Mouse (Mus musculus) left cerebral cortex, adult 2 months (tissue): ENCODE measurements around the gene Sfxn3. TPM values are rescaled to one million over a fixed set of nuclear protein-coding genes. Genes with fewer than 3 reads are reported as not detected.

ENCODE experiments used
- DNase-seq, 2 experiments: peaks; one replicate each; pipeline ENCODE4 v3.0.0; 2021 to 2022; ENCODE audit warnings: low spot score in 2 of 2, mixed read lengths in 1 of 2; ENCODE audit errors: extremely low spot score in 1 of 2
- H3K27ac ChIP-seq: fragments of 200-600 bp; 2 replicates; pipeline ENCODE4 v1.8.1; 2022
- H3K4me3 ChIP-seq: fragments of 200-600 bp; 2 replicates; pipeline ENCODE4 v1.8.1; 2022
- CTCF ChIP-seq: fragments of 200-600 bp; IDR thresholded peaks from 2 replicates; pipeline ENCODE4 v1.8.1; 2022; ENCODE audit warnings: antibody characterized with exemption, mild to moderate bottlenecking, moderate library complexity
- intact Hi-C: fragments of 180-260 bp; cut with DNase I; formaldehyde crosslinking; loops from one replicate; pipeline ENCODE4 v1.15.1; 2025
- long read RNA-seq, 2 experiments: library from polyadenylated mRNA; stranded (forward); transcript quantifications; one replicate each; pipeline ENCODE4 v2.0.0; 2021; ENCODE audit warnings: borderline mapping rate in 2 of 2
- total RNA-seq, 2 experiments: library from RNA; stranded (reverse); gene quantifications; 2 replicates each; pipeline ENCODE4 v1.2.3; 2021

The Sfxn3 gene
- 100 to 1,000 TPM; 120 to 125 TPM for total RNA-seq
- long read RNA-seq, experiment 1, transcript Sfxn3-201 (11 exons, 2,867 nt) = major isoform, 196 of 260 reads
- long read RNA-seq, experiment 1, partial matches to known transcripts = 23 of 260 reads
- long read RNA-seq, experiment 1, other reads (novel, unspliced or antisense) = 38 of 260 reads
- long read RNA-seq, experiment 2, transcript Sfxn3-201 (11 exons, 2,867 nt) = major isoform, 122 of 190 reads
- long read RNA-seq, experiment 2, partial matches to known transcripts = 20 of 190 reads
- long read RNA-seq, experiment 2, other reads (novel, unspliced or antisense) = 46 of 190 reads

DNA sequence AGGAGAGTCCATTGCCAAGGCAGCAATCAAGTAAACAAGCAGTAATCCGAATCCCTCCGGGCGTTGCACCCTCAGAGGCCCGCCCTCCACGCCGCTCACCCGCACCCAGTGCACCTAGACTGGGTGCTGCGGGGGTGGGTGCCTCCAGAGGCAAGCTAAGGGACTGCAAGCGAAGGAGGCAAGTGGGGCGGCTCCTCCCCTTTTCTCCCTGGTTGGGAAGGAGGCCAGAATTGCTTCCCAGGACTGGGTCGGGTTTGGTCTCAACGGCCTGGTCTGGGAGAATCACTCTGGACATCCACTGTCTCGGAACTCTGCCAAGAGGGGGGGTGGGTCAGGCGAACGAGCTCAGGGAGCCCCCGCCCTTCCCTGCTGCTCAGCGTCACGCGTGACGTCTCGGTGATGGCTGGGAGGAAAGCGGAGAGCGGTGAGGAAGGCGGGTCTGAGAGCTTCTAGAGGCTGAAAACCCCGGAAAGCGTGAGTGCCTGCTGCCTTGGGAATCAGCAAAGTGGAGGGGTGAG lies at the start of gene Sfxn3:
TSS of gene Sfxn3 (plus strand) at position 87 of the 518 bp plus-strand sequence.
- peak within 1 kb of the TSS; percentile 98 for H3K27ac ChIP-seq
- peak; percentile 84 for TF ChIP-seq CTCF
- intact Hi-C loops = no loop called here
- DNase-seq = peak; percentile 91 to 93
- peak within 1 kb of the TSS; percentile 62 for H3K4me3 ChIP-seq

DNA sequence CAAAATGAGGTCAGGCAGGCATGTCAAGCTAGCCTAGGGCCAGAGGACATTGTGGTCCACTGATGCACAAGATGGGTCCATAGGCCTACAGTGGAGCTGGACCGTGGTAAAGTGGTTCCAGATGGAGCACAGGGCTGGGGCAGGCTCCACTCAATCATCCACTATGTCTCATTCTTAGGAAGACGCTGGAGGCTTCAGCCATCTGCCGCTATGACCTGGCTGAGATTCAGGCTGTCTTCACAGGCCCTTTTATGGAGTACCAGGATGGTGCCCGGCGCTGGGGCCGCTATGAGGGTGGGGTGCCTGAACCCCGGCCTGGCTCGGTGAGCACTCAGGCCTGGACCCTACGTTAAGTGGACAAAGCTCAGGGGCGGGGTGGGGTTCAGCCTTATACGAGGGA lies 49.5 kb upstream of the Sfxn3 start:
- TF ChIP-seq CTCF = no peak
- H3K4me3 ChIP-seq = no peak overlapping the region
- DNase-seq = no peak
- no peak overlapping the region for H3K27ac ChIP-seq
- intact Hi-C loops = no loop called here

DNA sequence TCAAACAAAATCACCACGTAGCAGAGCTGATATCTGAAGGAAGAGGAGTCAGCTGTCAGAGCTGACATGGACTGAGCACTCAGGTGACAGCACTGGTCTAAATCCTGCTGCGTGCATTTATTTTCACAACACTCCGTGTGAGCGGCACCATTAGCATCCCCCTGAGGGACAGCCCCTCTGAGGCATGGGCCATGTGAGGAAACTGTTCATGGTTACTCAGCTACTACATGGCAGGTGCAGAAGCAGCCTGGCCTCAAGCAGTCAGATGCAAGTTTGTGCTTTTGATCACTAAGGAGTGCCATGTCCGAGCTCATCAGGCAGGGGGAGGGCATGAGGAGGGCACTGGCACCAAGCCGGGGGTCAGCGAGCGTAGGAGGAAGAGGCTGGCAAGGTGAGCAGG lies 47.7 kb upstream of the Sfxn3 start:
- no peak for TF ChIP-seq CTCF
- DNase-seq = no peak
- Histone ChIP-seq H3K27ac (no peak overlapping the region), H3K4me3 (no peak overlapping the region)
- intact Hi-C loops = no loop called here

DNA sequence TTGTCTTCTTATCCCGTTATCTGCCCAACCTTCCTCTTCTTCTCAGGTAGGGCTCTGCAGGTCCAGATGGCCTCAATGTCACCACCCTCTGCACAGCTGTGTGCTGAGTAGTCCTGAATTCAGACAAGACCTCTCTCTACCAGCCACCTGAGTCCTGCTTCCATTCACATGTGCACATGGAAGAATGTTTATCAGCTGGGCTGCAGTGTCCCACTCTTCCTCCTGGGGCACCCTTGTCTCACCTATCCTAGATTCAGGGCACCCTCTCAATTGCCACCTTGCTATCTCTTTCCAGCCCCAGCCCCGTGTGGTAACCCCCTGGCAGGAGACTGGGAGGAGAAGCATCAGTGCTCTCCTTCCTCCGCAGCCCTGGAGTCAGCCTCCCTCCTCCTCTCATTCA lies 45.0 kb upstream of the Sfxn3 start:
- DNase-seq = no peak
- intact Hi-C loops = no loop called here
- Histone ChIP-seq H3K4me3 (no peak overlapping the region), H3K27ac (no peak overlapping the region)
- peak; percentile 28 for TF ChIP-seq CTCF

DNA sequence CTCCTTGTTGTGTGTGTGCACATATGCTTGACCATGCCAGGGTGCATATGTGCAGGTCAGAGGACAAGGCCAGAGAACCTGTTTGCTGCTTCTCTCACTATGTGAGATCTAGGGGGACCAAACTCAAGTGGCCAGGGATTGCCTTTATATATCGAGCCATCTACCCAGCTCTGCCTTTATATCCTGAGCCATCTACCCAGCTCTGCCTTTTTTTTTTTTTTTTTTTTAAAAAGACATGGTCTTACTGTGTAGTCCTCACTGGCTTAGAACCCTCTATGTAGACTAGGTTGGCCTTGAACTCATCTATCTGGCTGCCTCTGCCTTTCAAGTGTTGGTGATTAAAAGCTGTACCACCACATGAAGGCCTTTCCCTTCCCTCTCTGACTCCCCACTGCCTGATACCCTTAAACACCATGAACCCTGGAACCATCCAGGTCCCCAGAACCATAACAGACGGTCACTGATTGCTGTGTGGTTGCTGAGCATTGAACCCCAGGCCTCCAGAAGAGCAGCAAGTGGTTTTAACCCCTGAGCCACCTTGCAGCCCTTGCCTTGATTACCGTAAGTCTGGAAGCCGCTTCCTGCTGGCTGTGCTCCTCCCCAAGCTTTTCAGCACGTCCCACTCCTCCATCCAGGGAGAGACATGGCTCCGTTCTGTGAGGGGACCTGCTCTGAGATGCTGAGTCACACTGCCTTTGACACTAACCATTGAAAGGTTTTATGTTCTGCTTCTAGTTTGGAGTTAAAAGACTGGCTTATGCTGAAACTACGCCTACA lies 43.4 kb upstream of the Sfxn3 start:
- no peak for TF ChIP-seq CTCF
- H3K27ac ChIP-seq = no peak overlapping the region
- intact Hi-C loops = no loop called here
- DNase-seq = no peak
- no peak overlapping the region for H3K4me3 ChIP-seq

DNA sequence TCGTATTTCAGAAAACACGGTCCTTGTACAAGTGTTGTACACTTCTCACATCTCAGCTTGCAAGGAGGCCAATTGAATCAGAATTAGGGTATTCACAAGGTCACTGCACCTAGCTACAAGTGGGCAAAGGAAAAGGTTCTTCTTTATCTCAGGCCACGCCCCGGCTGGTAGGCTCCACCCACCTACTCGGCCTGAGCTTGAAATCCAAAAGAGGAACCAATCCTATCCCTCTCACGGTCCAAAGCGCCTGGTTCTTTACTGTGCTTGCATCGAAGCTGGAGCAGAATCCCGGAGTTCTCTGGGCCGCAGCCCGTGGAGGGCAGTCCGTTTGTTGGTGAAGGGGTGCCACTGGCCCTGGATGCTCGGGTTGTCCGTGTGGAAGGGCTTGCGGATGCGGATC lies 41.9 kb upstream of the Sfxn3 start, which contains the start of gene Twnk:
TSS of gene Twnk (plus strand) at position 220 of the 400 bp plus-strand sequence.
- intact Hi-C loops = no loop called here
- no peak for DNase-seq
- peak within 1 kb of the TSS; percentile 85 for H3K27ac ChIP-seq

DNA sequence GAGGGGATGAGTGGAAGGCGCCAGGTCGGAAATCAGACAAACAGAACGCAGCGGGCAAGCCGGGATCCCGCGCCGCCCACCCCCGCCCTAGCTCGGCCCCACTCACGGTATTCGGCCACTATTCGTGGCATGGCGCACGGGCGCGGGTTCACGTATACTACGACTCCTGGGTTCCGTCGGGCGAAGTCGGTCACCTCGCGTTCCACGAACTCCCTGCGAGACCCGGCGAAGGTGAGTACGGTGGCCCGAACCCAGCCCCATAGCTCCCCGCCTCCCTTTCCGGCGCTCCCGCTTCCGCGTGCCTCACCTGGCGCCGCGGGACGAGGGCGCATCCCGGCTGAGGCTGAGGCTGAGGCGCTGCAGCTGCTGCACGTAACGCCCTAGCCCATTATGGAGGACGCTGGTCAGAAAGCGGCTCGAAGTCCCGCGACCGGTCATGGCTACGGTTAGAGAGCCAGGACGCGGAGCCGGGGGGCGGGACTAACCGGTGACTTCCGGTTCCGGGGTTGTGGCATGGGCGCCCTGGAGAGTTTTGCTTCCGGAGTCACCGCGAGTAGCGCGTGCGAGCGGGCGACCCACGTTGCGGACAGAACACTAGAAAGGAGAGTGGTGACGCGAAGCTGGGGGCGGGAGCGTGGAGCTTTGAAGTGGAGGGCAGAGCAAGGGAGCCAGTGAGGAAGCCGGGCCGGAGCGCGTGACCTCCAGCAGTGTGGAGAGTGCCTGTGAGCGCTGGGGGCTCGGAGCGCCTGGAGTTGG lies 41.2 kb upstream of the Sfxn3 start, which contains the start of gene Mrpl43:
TSS of gene Mrpl43 (minus strand) at position 486 of the 756 bp plus-strand sequence.
- TF ChIP-seq CTCF = no peak
- peak; percentile 95 to 97 for DNase-seq
- Histone ChIP-seq H3K4me3 (peak within 1 kb of the TSS; percentile 98), H3K27ac (peak within 1 kb of the TSS; percentile 85)
- intact Hi-C loops = no loop called here

More for the DNA sequence above, 41.9 kb upstream of the Sfxn3 start, which contains the start of gene Twnk:
- no peak for TF ChIP-seq CTCF
- peak within 1 kb of the TSS; percentile 98 for H3K4me3 ChIP-seq

DNA sequence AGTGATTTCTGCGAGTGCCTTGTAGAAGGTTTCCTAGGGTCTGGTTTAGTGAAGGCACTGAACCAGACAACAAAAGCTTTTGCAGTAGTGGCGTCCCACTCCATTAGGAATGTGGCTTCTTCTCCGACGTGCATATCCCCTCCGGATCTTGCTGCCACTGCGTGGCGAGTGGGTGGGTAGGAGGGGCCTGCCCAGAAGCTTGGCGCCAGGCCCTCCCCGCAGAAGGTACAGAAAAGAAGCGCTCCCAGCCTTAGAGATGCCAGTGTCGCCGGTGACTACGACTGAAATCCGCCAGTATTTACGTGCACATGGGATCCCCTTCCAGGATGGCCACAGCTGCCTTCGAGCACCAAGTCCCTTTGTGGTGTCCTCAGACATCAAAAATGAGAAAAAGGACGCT lies 40.3 kb upstream of the Sfxn3 start:
- no peak for DNase-seq
- H3K27ac ChIP-seq = peak overlapping the region; percentile 85
- TF ChIP-seq CTCF = no peak
- intact Hi-C loops = no loop called here
- peak overlapping the region; percentile 98 for H3K4me3 ChIP-seq

DNA sequence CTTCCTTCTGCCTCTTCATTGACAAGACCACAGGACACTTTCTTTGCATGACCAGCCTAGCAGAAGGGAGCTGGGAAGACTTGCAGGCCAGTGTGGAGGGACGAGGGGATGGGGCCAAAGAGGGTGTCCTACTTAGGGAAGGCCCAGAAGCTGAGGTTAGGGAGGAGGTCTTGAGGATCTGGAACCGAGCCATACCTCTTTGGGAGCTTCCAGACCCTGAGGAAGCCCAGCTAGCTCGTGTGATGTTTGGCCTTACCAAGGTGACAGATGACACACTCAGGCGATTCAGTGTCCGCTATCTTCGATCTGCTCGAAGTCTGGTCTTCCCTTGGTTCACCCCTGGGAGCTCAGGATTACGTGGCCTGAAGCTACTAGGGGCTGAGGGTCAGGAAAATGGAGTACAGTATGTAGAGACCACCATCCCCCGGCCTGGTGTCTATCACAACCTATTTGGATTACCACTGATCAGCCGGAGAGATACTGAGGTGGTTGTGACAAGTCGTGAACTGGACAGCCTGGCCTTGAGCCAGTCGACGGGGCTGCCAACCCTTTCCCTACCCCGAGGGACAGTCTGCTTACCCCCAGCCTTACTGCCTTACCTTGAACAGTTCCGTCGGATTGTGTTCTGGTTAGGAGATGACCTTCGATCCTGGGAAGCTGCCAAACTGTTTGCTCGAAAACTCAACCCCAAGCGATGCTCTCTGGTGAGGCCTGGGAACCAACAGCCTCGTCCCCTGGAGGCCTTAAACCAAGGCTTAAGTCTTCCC lies 39.7 kb upstream of the Sfxn3 start:
- Histone ChIP-seq H3K27ac (no peak overlapping the region), H3K4me3 (no peak overlapping the region; the same call in 1 of the 2 replicates)
- intact Hi-C loops = no loop called here
- no peak for DNase-seq
- no peak for TF ChIP-seq CTCF

DNA sequence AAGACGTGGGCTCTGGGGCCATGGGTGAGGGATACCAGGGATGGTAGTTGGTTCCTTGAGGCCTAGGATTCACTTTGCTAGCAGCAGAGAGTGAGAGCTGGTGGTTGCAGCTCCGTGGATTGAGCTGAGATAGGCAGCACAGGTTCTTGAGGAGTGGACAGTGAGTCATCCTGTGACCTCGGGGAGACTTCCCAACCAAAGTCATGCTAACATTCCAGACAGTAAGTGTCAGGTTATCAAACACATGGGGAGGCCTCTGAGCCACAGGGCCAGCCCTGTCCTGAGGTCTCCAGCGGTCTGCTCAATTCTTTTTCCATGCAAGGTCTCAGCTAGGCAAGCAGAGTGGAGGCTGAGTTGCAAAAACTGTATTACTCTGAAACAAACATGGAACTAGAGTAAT lies 36.7 kb upstream of the Sfxn3 start:
- intact Hi-C loops = no loop called here
- no peak overlapping the region for H3K27ac ChIP-seq

DNA sequence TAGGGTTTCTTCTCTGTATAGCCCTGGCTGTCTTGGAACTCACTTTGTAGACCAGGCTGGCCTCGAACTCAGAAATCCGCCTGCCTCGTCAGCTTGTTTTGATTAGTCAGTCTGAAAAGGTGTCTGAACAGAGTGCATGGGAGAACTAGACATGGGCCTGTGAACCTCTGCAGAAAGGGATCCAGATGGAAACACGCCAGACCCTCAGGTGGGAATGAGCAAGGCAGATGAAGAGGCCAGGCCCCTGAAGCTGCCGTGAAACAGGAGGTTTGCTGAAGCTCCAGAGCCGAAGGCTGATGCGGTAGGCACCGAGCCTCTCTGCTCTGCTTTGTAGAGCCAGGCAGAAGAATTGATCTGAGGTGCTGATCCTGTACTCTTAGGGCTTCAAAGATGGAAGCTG lies 35.1 kb upstream of the Sfxn3 start:
- intact Hi-C loops = loop anchor here (1.0 kb wide), 1 partner anchor 19 kb away; no protein-coding TSS in a partner anchor
- no peak for TF ChIP-seq CTCF
- no peak for DNase-seq
- no peak overlapping the region for H3K4me3 ChIP-seq
- no peak overlapping the region for H3K27ac ChIP-seq

More for the DNA sequence above, 36.7 kb upstream of the Sfxn3 start:
- DNase-seq = no peak
- H3K4me3 ChIP-seq = no peak overlapping the region
- no peak for TF ChIP-seq CTCF
